Mouse (Mus musculus) limb, embryonic 12.5 days (tissue): ENCODE measurements around the gene Arhgef12. TPM values are rescaled to one million over a fixed set of nuclear protein-coding genes. Genes with fewer than 3 reads are reported as not detected.

Source experiments
- ATAC-seq: fragments of 200-750 bp; cut with Nextera tagmentation; 2 replicates; pipeline ENCODE4 v1.8.0; 2017; ENCODE audit warnings: low read depth, moderate TSS enrichment; ENCODE audit not compliant: insufficient number of reproducible peaks, insufficient read depth, low FRiP score, low TSS enrichment
- H3K27ac ChIP-seq: fragments of 300-500 bp; sonication (generic); 2 replicates; pipeline ENCODE4 v1.5.1; 2016; ENCODE audit warnings: mild to moderate bottlenecking, moderate library complexity
- H3K27me3 ChIP-seq: fragments of 300-500 bp; sonication (generic); 2 replicates; pipeline ENCODE4 v1.6.1; 2016; ENCODE audit warnings: mild to moderate bottlenecking, moderate library complexity
- H3K36me3 ChIP-seq: fragments of 300-500 bp; sonication (generic); 2 replicates; pipeline ENCODE4 v1.6.1; 2016; ENCODE audit warnings: mild to moderate bottlenecking, moderate library complexity
- H3K4me1 ChIP-seq: fragments of 300-500 bp; sonication (generic); replicated peaks from 2 replicates; pipeline ENCODE4 v1.6.1; 2016
- H3K4me2 ChIP-seq: fragments of 300-500 bp; sonication (generic); 2 replicates; pipeline ENCODE4 v1.6.1; 2016; ENCODE audit warnings: mild to moderate bottlenecking, moderate library complexity
- H3K4me3 ChIP-seq: fragments of 300-500 bp; sonication (generic); replicated peaks from 2 replicates; pipeline ENCODE4 v1.5.1; 2016; ENCODE audit warnings: mild to moderate bottlenecking
- H3K9ac ChIP-seq: fragments of 300-500 bp; sonication (generic); replicated peaks from 2 replicates; pipeline ENCODE4 v1.6.1; 2016; ENCODE audit warnings: mild to moderate bottlenecking, moderate library complexity
- H3K9me3 ChIP-seq: fragments of 300-500 bp; sonication (generic); 2 replicates; pipeline ENCODE4 v1.6.1; 2016; ENCODE audit warnings: mild to moderate bottlenecking, moderate library complexity
- WGBS: fragments of 180-500 bp; shearing (Covaris S2); methylation state at CpG from one replicate; pipeline ENCODE4 v1.1.7; 2016; 5-methylcytosine and 5-hydroxymethylcytosine counted together
- polyA plus RNA-seq: library from polyadenylated mRNA; unstranded; fragments of >200 nt; fragmentation: Nextera tagmentation; extraction: Ambion mirVana; gene quantifications from 2 replicates; pipeline ENCODE4 v1.2.1, GENCODE M21; 2016

The Arhgef12 gene
- polyA plus RNA-seq, 1 experiment from 2014 or later: 16.9 TPM

GRCm38 (mm10) chr9:43108721-43109120, 1.7 kb upstream of the Arhgef12 start:
- no peak overlapping the region for H3K4me2 ChIP-seq
- WGBS: 90% methylated on average over 3 of the region's 3 CpGs
- H3K27me3 ChIP-seq: no peaks in the 10 kb centered on the region
- H3K4me3 ChIP-seq: no peak overlapping the region
- peaks cover 12% of the 10 kb centered on the region for H3K4me1 ChIP-seq
- no peak for ATAC-seq
- H3K9me3 ChIP-seq: no peaks in the 10 kb centered on the region
- no peak overlapping the region for H3K9ac ChIP-seq
- peaks cover 21% of the 10 kb centered on the region for H3K36me3 ChIP-seq
- H3K27ac ChIP-seq: no peak overlapping the region

GRCm38 (mm10) chr9:43108081-43108480, 1.0 kb upstream of the Arhgef12 start:
- no peak overlapping the region for H3K9ac ChIP-seq
- H3K36me3 ChIP-seq: peaks cover 19% of the 10 kb centered on the region
- no peak overlapping the region for H3K4me3 ChIP-seq
- no peaks in the 10 kb centered on the region for H3K27me3 ChIP-seq
- WGBS: 76% methylated on average over 1 of the region's 1 CpGs
- no peak overlapping the region for H3K27ac ChIP-seq
- H3K9me3 ChIP-seq: no peaks in the 10 kb centered on the region
- ATAC-seq: no peak
- H3K4me2 ChIP-seq: no peak overlapping the region
- peaks cover 18% of the 10 kb centered on the region for H3K4me1 ChIP-seq

- Histone ChIP-seq H3K27me3 (no peaks in the 10 kb centered on the region), H3K4me1 (peaks cover 23% of the 10 kb centered on the region), H3K9ac (no peak overlapping the region), H3K27ac (no peak overlapping the region), H3K36me3 (peaks cover 19% of the 10 kb centered on the region), H3K9me3 (no peaks in the 10 kb centered on the region), H3K4me2 (no peak overlapping the region), H3K4me3 (no peak overlapping the region)
- WGBS: 63% methylated on average over 5 of the region's 5 CpGs
- no peak for ATAC-seq
These were observed 516 bp upstream of the Arhgef12 start for GRCm38 (mm10) chr9:43107555-43107954.

DNA sequence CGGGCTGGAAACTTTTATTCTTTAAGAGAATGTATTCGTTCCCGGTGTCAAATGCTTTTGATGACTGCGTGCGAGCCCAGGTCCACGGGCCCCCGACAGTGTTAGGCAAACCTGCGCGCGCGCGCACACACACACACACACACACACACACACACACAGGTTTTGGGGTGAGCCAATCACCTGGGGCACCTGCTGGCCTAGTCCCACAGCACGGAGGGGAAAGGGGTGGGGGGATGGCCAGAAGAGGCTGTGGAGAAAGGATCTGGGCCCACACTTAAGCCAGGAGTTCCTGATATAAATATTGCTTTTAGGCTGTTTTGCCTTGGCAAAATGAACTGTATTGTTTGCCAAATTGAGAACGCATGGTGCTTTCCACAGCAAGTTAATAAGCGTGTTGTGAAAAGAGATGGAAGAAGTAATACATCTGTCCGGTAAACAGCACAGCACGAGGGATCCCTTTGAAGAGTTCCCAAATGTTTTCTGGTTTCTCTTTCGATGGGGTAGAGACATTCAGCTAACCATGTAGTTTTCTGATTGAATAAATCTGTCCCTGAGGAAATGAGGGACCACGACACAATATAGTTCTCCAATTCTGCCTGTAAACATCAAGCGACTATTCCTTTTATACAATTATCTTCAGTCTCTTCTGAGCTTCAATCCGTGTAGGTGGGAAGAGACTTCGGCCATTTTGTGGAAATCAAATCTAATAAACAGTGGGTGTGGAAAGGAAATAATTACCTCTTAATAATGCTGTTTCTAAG, 433 bp downstream of the Arhgef12 start:
- Histone ChIP-seq H3K27me3 (no peaks in the 10 kb centered on the region), H3K4me3 (peak overlapping the region; percentile 91), H3K4me2 (peak overlapping the region; percentile 87), H3K9me3 (no peaks in the 10 kb centered on the region), H3K27ac (peak overlapping the region; percentile 95), H3K4me1 (peaks cover 31% of the 10 kb centered on the region), H3K36me3 (peaks cover 16% of the 10 kb centered on the region), H3K9ac (peak overlapping the region; percentile 95)
- 22% methylated on average over 22 of the region's 22 CpGs for WGBS
- peak; percentile 58; the same call in 1 of the 2 replicates for ATAC-seq

DNA sequence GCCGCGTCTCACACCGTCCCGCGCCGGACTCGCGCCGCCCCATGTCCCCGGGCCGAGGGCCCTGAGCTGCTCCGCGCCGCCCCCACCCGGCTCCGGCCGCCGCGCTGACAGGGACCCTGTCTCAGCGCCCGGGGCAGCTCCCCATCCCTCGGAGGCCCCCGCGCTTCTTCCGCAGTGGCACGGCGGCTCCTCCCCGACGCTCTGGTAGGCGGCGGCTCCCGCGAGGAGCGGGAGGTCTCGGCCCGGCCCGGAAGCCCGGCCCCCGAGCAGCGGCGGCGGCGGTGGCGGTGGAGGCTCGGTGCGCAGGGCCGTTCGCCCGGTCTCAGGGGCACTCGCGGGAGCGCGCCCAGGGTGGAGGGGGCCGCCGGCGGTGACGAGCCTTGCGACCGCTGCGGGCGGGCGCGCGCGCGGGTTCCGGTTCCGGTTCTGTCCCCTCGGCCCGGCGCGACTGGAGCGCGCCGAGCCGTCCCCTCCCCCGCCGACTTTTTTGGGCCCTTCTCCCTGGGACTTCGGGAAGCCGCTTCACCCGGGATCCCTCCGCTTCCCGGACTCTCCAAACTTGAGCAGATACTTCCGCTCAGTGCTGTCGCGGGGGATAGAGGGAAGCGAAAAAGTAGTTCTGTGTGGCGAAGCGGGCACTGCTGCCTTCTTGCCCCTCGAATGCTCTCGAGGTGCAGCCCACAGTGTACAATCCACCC, 1.2 kb downstream of the Arhgef12 start:
- Histone ChIP-seq H3K4me2 (peak overlapping the region; percentile 87), H3K27me3 (no peaks in the 10 kb centered on the region), H3K9me3 (no peaks in the 10 kb centered on the region), H3K36me3 (peaks cover 8% of the 10 kb centered on the region), H3K4me3 (peak overlapping the region; percentile 91), H3K4me1 (peaks cover 31% of the 10 kb centered on the region), H3K9ac (peak overlapping the region; percentile 95), H3K27ac (peak overlapping the region; percentile 95)
- ATAC-seq: peak; percentile 83
- WGBS: under 1% methylated on average over 86 of the region's 91 CpGs

DNA sequence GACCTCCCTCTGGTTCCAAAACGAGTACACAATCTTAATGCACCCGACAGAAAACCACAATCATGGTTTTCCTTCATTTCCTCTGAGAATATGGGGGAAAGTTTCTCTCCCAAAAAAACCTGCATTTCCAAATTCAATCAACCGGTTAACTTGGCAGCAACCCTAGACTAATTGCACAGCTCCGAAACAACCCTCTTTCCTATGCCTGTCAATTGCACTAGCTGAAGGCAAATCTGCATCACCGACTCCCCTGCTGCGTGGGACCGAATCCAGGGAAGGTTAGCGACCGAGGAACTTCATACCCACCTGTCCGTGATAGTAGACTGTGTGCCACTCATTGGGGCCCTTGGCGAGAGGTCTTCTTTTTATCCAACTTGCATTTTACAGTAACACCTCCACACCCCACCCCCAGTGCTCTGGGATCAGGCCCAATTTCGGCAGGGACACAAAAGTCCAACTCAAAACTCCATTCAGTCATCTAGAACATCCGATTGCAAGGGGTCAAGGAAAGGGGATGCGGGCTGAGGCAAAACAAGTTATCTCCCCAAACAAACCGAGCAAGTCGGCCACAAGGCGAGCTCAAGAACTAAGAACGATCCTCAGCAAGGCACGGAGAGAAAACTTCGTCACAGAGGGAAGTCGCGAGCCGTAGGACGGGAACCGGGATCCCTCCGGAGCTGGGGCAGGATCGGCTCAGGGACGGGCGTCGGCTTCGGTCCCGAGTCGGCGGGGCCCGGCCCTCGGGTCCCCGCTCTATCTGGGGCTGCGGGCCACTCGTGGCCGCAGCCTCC, 2.0 kb downstream of the Arhgef12 start:
- no peaks in the 10 kb centered on the region for H3K9me3 ChIP-seq
- H3K4me2 ChIP-seq: peak overlapping the region; percentile 87
- H3K27ac ChIP-seq: peak overlapping the region; percentile 95
- peak overlapping the region; percentile 91 for H3K4me3 ChIP-seq
- peak overlapping the region; percentile 95 for H3K9ac ChIP-seq
- WGBS: under 1% methylated on average over 40 of the region's 40 CpGs
- H3K27me3 ChIP-seq: no peaks in the 10 kb centered on the region
- no peak for ATAC-seq
- H3K4me1 ChIP-seq: peaks cover 31% of the 10 kb centered on the region
- peaks cover under 1% of the 10 kb centered on the region for H3K36me3 ChIP-seq

GRCm38 (mm10) chr9:43104526-43104872, 2.5 kb downstream of the Arhgef12 start:
- peak overlapping the region; percentile 95 for H3K9ac ChIP-seq
- H3K27me3 ChIP-seq: no peaks in the 10 kb centered on the region
- 1% methylated on average over 4 of the region's 4 CpGs for WGBS
- peaks cover 31% of the 10 kb centered on the region for H3K4me1 ChIP-seq
- H3K36me3 ChIP-seq: no peaks in the 10 kb centered on the region; the same call in 1 of the 2 replicates
- ATAC-seq: no peak
- peak overlapping the region; percentile 91 for H3K4me3 ChIP-seq
- no peak overlapping the region for H3K27ac ChIP-seq
- H3K4me2 ChIP-seq: peak overlapping the region; percentile 87
- H3K9me3 ChIP-seq: no peaks in the 10 kb centered on the region

DNA sequence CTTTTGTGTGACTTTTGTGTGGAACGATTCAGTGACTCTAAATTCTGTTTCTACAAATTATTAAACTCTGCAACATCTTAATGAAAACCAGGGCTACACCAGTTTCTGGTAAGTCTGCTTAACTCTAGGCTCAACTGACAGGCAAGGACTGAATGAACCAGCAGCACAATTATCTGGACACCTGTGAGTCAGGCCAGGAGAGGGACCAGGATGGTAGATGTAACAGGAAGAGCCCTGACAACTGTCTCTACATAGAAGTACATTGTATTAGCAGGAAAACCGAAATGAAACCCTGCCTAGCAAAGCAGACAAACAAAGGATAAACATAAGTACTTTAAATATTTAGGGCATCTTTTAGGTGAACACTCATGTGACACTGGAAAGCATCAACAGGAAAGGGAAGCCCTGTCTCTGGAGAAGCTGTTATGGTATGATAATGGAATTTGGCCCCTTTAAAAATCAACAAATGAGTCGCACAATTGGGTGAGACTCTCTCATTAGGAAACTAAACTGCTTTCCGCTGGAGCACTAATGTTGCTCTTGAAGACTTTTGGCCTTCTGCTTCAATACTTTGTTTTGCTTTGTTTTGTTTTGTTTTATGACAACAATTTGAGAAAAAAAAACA, 3.3 kb downstream of the Arhgef12 start:
- peaks cover 31% of the 10 kb centered on the region for H3K4me1 ChIP-seq
- no peak for ATAC-seq
- no peaks in the 10 kb centered on the region; the same call in 1 of the 2 replicates for H3K36me3 ChIP-seq
- peak overlapping the region; percentile 91 for H3K4me3 ChIP-seq
- H3K4me2 ChIP-seq: peak overlapping the region; percentile 87
- H3K9ac ChIP-seq: peak overlapping the region; percentile 18; the same call in 1 of the 2 replicates
- peak overlapping the region; percentile 29; the same call in 1 of the 2 replicates for H3K27ac ChIP-seq
- 33% methylated on average over 4 of the region's 4 CpGs for WGBS
- H3K27me3 ChIP-seq: no peaks in the 10 kb centered on the region
- no peaks in the 10 kb centered on the region for H3K9me3 ChIP-seq

- ATAC-seq: no peak
- 92% methylated on average over 2 of the region's 2 CpGs for WGBS
- H3K27me3 ChIP-seq: no peaks in the 10 kb centered on the region
- H3K4me2 ChIP-seq: peak overlapping the region; percentile 87
- no peak overlapping the region for H3K9ac ChIP-seq
- 0 out of 2 replicates have a peak overlapping the region, but pooled peaks have one; percentile 1 for H3K27ac ChIP-seq
- H3K9me3 ChIP-seq: no peaks in the 10 kb centered on the region
- H3K4me1 ChIP-seq: peaks cover 31% of the 10 kb centered on the region
- no peaks in the 10 kb centered on the region; the same call in 1 of the 2 replicates for H3K36me3 ChIP-seq
- peak overlapping the region; percentile 17 for H3K4me3 ChIP-seq
These were observed 4.1 kb downstream of the Arhgef12 start for GRCm38 (mm10) chr9:43102931-43103330.

DNA sequence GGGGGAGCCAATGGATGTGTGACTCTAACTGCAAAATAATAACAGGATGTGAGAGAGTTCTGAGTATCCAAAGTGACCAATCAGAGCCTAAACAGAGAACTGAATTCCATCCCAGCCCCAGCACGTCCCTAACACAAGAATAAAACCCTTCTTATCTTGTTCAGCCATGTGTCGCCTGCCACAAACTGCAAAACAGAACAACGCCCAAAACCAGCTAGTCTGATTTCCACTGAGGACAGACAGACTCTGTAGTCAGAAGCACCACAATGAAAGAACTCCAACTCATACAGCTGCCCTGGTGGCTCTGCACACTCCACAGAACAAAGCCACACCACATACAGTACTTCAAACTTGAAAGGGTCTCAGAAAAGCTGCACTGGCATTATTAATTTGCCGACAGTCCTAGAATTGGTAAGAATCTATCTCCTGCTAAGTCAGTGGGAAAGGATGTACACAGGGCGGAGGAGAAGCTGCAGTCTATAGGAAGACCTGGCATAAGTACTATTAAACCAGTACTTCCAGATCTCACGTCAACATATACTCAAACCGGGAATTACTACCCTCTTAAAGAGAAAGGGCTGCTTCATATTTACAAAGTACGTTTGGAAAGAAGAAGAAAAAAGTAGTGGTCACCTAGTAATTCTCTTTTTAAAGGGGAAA, 5.0 kb downstream of the Arhgef12 start:
- no peak for ATAC-seq
- Histone ChIP-seq H3K4me1 (peaks cover 31% of the 10 kb centered on the region), H3K9ac (no peak overlapping the region), H3K4me2 (peak overlapping the region; percentile 87), H3K4me3 (no peak overlapping the region), H3K36me3 (no peaks in the 10 kb centered on the region; the same call in 1 of the 2 replicates), H3K9me3 (no peaks in the 10 kb centered on the region), H3K27ac (no peak overlapping the region), H3K27me3 (no peaks in the 10 kb centered on the region)
- 80% methylated on average over 8 of the region's 8 CpGs for WGBS
